Mouse (Mus musculus) B cell, adult 2 months (primary cell): Measurements from ENCODE around the gene Baiap2l2.

Experiments used
- DNase-seq, 2 experiments: peaks; one replicate each; pipeline ENCODE4 v3.0.0; 2022

Baiap2l2 gene

GRCm38 (mm10) chr15:79285399-79285798, at the start of gene Baiap2l2:
Baiap2l2 (minus strand) TSS chr15:79285537.
- no peak for DNase-seq

- no peak for DNase-seq
Observed at GRCm38 (mm10) chr15:79333409-79333808, 48.1 kb upstream of the Baiap2l2 start.

GRCm38 (mm10) chr15:79330521-79330920, 45.2 kb upstream of the Baiap2l2 start:
- no peak for DNase-seq

GRCm38 (mm10) chr15:79329979-79330363, 44.6 kb upstream of the Baiap2l2 start:
- DNase-seq, result peak in 1 of 2 experiments; percentile 13

DNA sequence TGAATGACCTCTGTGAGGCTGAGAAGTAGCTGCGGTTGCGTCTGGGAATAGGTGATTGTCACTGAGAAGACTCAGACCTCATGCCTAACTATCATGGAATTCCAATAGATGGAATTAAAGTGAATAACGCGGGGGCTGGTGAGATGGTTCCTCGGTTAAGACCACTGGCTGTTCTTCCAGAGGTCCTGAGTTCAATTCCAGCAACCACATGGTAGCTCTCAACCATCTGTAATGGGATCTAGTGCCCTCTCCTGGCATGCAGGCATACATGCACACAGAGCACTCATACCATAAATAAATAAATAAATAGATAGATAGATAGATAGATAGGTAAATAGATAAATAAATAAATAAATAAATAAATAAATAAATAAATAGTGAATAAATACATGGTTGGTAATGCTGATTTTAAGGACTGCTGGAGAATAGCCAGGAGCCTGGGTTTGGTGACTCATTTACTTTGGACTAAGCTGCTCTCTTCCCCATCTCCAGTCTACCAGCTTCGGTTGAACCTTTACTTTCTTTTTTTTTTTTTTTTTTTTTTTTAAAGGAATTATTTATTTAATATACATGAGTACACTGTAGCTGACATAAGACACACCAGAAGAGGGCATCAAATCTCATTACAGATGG, 44.1 kb upstream of the Baiap2l2 start:
- DNase-seq, result peak in 1 of 2 experiments; percentile 17

DNA sequence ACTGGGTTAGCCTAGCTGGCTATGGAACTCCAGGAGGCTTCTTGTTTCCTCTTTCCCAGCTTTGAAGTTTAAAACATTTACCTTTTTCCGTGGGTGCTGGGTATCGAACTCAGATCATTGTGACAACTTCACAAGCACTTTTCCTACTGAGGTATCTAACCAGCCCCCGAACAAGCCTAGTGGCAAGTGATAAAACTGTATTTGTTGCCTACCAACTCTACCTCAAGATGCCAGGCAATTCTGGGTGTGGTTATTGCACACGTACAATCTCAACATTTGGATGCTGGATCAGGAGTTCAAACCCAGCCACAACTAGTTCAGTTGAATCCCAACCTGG, 43.6 kb upstream of the Baiap2l2 start:
- DNase-seq, result no peak

DNA sequence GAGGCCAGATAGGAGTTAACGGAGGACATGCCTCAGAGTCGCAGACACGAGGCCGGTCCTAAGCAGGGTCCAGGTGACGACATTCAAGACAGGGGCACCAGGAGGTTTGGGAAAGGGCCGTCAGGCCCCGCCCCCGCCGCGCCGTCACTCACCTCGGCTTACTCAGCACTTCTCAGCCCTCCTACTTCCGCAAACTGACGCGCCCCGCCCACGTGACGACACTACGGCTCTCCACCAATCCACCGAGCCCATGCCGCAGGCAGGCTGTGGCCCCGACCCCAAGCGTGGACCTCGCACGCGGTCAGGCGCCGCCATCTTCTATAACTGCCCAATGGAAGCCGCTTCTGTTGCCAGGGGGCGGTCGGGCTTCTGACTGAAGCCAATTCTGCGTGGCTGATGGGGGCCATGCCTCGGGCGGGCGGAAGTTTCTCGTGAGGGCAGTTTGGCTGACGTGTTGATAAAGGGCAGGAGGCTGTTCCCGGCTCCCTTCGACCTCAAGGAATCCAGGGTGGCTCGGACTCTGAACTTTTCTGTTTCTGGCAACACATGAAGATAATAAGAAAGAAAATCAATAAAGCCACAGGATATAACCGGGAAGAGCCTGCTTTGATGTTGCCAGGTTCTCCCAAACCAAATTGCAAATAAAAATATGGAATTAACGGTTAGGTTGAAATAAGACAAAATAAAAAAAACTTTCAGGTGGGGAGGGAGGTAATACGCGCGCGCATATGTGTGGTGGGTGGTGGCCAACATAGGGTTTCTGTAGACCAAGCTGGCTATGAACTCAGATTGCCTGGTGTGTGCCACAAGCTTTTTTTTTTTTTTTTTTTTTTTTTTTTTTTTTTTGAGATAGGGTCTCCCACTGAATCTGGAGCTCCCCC, 43.0 kb upstream of the Baiap2l2 start, which contains the start of gene Pla2g6:
TSS of gene Pla2g6 (minus strand) at position 333 of the 881 bp plus-strand sequence.
- peak; percentile 98 for DNase-seq

DNA sequence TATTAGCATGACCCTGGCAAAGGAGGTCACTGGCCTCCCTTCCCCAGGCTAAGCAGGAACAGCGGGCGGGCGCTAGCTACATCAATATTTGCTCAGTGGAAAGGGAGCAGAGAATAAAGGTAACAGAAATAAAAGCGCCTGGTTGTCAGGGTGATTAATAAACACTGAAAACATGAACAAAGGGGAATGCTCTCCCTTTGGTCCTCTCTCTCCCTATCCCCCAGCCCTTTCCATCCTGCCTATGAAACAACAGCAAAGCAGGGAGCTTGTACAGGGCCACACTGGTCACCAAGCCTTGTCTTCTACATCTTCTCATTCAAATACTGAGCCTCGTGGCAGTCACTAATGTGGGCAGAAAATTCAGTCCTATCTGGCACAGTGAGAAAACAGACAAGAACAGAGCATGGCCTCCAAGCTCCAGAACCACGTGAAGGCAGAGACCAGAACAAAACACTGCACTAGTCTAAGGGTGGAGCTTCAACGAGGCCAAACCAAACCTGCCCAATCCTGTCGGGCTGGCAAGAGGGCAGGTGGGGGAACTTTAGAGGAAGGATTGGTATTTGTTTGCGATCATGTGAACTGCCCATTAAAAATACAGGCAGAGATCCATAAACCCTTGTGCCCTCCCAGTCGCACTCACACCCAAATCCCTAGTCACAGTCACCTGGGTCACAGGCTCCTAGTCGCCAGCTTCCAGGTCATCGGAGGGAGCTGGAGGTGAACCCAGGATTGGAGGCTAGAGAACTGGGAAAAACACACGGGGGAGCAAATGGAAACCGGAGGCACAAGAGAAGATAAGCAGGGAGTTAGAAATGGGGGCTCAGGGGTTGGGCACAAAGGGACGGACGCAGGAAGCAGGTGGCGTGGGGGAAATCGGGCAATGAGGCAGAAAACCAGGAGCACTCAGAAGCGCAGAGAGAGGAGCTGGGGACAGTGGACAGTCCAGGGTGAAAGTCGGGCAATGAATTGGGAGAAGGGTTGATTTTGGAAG, 41.9 kb upstream of the Baiap2l2 start:
- DNase-seq, result peak; percentile 54 to 61

GRCm38 (mm10) chr15:79326264-79326663, 40.9 kb upstream of the Baiap2l2 start:
- peak in 1 of 2 experiments; percentile 17 for DNase-seq

DNA sequence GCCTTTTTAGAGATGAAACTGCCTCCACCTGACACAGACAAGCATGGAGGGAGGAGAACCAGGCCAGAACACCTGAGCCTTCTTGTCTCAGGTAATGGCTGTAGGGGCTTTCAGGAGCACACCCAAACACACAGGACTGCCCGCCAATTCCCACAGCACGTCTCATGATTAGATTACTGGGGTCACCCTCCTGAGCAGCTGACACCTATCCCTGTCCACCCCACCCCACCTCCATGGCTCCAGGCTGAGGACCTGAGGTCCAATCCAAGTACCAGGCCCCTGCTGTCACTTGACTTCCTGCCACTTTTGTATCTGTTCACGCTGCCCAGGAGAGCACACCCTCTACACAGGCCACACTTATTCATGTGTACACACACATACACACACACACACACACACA, 40.4 kb upstream of the Baiap2l2 start:
- DNase-seq, result no peak

- DNase-seq, result no peak
Observed at GRCm38 (mm10) chr15:79324373-79324772, 39.0 kb upstream of the Baiap2l2 start.

GRCm38 (mm10) chr15:79323791-79324155, 38.4 kb upstream of the Baiap2l2 start:
- no peak for DNase-seq

- peak in 1 of 2 experiments; percentile 40 for DNase-seq
Observed at GRCm38 (mm10) chr15:79322991-79323790, 37.9 kb upstream of the Baiap2l2 start.

DNA sequence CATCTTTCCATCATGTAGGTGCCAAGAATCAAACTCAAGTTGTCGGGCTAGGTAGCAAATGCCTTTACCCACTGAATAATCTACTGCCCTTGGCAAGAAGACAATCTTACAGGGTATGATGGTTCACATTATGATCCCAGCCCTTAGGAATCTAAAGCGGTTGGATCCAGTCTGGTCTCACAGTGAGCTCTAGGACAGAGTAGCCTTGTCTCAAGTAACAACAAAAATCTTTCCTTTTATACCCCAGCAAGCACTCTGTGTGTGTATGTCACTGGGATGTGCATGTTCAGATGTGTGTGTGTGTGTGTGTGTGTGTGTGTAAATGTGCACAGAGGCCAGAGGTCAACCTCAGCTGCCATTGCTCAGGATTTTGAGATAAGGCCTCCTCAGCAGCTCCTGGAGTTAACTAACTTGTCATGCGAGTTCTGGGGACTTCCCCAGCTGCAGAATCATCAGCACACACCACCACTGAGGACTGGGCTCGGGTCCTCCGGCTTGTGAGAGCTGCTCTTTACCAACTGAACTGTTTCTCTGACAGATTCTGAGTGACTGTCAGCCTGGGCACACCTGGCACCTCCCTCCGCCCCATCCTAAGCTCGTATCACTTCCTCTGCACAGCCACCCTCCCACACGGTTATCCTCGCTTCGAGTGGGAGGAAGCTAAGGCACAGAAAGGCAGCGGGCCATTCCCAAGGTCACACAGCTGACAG, 37.1 kb upstream of the Baiap2l2 start:
- DNase-seq, result peak in 1 of 2 experiments; percentile 34

DNA sequence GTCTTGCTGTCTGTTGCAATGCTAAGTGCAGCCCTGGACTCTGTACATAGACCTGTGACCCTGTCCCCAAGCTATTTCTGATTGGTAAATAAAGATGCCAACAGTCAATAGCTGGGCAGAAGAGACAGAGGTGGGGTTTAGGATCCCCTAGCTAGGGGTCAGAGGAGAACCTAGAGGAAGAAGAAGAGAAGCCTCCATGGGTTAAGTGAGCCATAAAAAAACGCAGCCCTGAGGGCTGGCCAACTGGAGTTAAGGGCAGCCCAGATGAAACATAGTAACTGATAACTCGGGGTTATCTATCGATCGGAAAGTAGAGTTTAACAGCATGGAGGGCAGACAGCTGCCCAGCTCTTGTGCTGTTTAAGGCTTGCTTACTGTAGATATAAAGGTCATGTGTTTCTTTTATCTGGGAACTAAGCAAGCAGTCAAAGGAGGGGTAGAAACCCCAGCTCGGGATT, 36.4 kb upstream of the Baiap2l2 start:
- no peak for DNase-seq

DNA sequence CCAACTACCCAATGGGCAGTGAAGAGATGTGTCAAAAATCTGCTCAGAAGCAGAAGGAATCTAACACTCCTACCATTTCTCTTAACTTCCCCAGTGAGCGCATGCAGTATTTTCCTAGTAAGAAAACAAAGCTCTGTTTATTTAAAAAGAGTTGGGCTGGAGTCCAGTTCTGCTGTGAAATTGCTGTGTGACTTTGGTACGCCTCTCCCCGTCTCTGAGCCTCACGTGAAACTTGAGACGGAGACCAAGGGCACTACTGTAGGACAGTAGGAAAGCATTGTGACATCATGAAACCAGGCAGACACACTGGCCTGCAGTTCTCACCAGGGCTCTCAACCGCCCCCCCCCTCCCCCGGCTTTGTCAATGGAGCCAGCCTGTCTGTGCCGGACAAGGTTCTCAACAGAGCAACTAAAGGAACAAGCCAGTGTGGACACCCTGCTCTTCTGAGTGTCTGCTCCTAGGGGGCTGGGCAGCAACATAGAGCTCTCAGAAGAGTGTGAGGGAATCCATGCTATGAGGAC, 28.6 kb upstream of the Baiap2l2 start:
- no peak for DNase-seq

- no peak for DNase-seq
Observed at GRCm38 (mm10) chr15:79307861-79308260, 22.5 kb upstream of the Baiap2l2 start.

DNA sequence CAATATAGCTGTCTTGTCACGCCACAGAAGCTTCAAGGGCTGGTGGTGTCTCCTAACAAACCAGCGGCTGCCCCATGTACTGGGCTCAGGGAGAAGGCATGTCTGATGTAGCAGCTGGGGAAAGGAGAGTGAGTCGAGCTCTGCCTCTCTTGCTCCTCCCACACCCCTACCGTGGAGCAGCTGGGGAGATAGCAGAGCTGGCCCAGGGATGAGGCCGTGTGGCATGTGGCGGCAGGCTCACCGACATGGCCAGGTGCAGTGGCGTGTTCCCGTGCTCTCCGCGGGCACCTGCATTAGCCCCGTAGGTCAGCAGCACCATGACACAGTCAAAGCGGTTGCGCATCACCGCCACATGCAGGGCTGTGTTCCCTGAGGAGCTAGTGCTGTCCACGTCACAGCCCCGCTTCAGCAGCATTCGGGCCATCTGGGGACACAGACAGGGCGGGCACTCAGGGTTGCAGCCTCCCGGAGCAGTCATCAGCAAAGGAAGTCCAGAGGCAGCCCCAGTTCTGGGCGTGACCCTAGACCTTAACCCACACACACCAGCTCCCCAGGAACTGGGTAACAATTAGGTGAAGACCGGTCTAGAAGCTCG, 20.8 kb upstream of the Baiap2l2 start:
- no peak for DNase-seq

- no peak for DNase-seq
Observed at GRCm38 (mm10) chr15:79304832-79305231, 19.5 kb upstream of the Baiap2l2 start.

- no peak for DNase-seq
Observed at GRCm38 (mm10) chr15:79303725-79304124, 18.4 kb upstream of the Baiap2l2 start.
